Mouse (Mus musculus) liver, embryonic 16.5 days (tissue): Measurements from ENCODE around the gene Zyx. TPM values are rescaled to one million over a fixed set of nuclear protein-coding genes. Genes with fewer than 3 reads are reported as not detected.

Source experiments
- ATAC-seq: fragments of 200-750 bp; cut with Nextera tagmentation; 2 replicates; pipeline ENCODE4 v1.8.0; 2017; ENCODE audit warnings: low read depth, mild to moderate bottlenecking, moderate number of reproducible peaks, moderate library complexity
- H3K27ac ChIP-seq: fragments of 300-500 bp; sonication (generic); 2 replicates; pipeline ENCODE4 v1.5.1; 2014; ENCODE audit warnings: mild to moderate bottlenecking, low read length
- H3K27me3 ChIP-seq: fragments of 300-500 bp; sonication (generic); 2 replicates; pipeline ENCODE4 v1.6.1; 2014; ENCODE audit warnings: low read depth, low read length, mixed read lengths; ENCODE audit not compliant: control insufficient read depth, insufficient read depth
- H3K36me3 ChIP-seq: fragments of 300-500 bp; sonication (generic); 2 replicates; pipeline ENCODE4 v1.6.1; 2014; ENCODE audit warnings: mild to moderate bottlenecking; ENCODE audit not compliant: control insufficient read depth, insufficient read depth
- H3K4me1 ChIP-seq: fragments of 300-500 bp; sonication (generic); 2 replicates; pipeline ENCODE4 v1.6.1; 2014; ENCODE audit warnings: low read depth, low read length, mixed read lengths; ENCODE audit not compliant: control insufficient read depth
- H3K4me2 ChIP-seq: fragments of 300-500 bp; sonication (generic); 2 replicates; pipeline ENCODE4 v1.6.1; 2014; ENCODE audit warnings: low read depth, low read length, mixed read lengths
- H3K4me3 ChIP-seq: fragments of 300-500 bp; sonication (generic); 2 replicates; pipeline ENCODE4 v1.5.1; 2014; ENCODE audit warnings: low read depth, mild to moderate bottlenecking, low read length
- H3K9ac ChIP-seq: fragments of 300-500 bp; sonication (generic); 2 replicates; pipeline ENCODE4 v1.6.1; 2014; ENCODE audit warnings: low read depth, low read length
- H3K9me3 ChIP-seq: fragments of 300-500 bp; sonication (generic); replicated peaks from 2 replicates; pipeline ENCODE4 v1.6.1; 2016; ENCODE audit warnings: low read length; ENCODE audit not compliant: control insufficient read depth
- WGBS: fragments of 180-500 bp; shearing (Covaris S2); extraction: QIAGEN DNeasy Blood & Tissue Kit; methylation state at CpG from one replicate; pipeline ENCODE4 v1.1.7; 2014; ENCODE audit not compliant: insufficient replicate concordance; 5-methylcytosine and 5-hydroxymethylcytosine counted together
- polyA plus RNA-seq: library from polyadenylated mRNA; unstranded; fragments of >200 nt; fragmentation: Nextera tagmentation; extraction: Ambion mirVana; gene quantifications from 2 replicates; pipeline ENCODE4 v1.2.1, GENCODE M21; 2015

The Zyx gene
- polyA plus RNA-seq, 1 experiment from 2014 or later = 43.2 TPM

DNA sequence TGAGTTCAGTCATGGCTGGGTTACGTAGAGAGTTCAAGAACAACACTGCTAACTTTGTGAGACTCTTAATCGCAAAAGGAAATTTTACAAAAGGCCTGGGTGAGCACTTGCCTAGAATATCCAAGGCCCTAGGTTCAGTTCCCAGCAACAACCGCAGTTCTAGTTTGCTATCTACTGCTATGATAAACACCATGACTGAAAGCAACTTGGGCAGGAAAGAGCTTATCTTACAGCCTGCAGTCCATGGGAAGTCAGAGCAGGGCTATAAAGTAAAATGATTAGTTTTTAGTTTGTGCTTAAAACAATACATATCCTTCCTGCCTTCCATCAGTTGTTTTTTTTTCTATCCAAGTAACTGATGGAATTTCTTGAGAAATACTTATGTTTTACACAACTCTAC is 22.9 kb upstream of the Zyx start:
- Histone ChIP-seq H3K4me2 (no peak overlapping the region), H3K27me3 (peaks cover 45% of the 10 kb centered on the region), H3K4me1 (no peaks in the 10 kb centered on the region; the same call in 1 of the 2 replicates), H3K27ac (no peak overlapping the region), H3K9me3 (no peaks in the 10 kb centered on the region), H3K36me3 (no peaks in the 10 kb centered on the region), H3K4me3 (no peak overlapping the region), H3K9ac (no peak overlapping the region)
- 40% methylated on average over 3 of the region's 3 CpGs for WGBS
- no peak for ATAC-seq

DNA sequence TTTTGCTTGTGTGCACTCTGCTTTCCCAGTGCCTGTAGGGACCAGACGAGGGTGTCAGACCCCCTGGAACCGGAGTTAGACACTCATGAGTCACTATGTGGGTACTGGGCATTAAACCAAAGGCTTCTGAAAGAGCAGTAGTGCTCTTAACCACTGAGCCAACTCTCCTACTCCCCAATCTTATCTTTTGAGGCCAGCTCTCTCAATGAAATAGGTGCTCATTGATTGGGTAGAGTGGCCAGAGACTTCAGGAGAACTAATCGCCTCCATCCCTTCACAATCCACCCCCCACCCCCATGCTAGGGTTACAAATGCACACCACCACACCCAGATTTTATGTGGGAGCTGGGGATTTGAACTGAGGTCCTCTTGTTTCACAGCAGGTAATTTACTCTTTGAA is 20.7 kb upstream of the Zyx start:
- Histone ChIP-seq H3K4me3 (no peak overlapping the region), H3K9ac (no peak overlapping the region), H3K4me2 (no peak overlapping the region), H3K36me3 (no peaks in the 10 kb centered on the region), H3K9me3 (no peaks in the 10 kb centered on the region), H3K4me1 (no peaks in the 10 kb centered on the region; the same call in 1 of the 2 replicates), H3K27me3 (peaks cover 23% of the 10 kb centered on the region), H3K27ac (no peak overlapping the region)
- WGBS = 30% methylated on average over 3 of the region's 3 CpGs
- ATAC-seq = no peak

DNA sequence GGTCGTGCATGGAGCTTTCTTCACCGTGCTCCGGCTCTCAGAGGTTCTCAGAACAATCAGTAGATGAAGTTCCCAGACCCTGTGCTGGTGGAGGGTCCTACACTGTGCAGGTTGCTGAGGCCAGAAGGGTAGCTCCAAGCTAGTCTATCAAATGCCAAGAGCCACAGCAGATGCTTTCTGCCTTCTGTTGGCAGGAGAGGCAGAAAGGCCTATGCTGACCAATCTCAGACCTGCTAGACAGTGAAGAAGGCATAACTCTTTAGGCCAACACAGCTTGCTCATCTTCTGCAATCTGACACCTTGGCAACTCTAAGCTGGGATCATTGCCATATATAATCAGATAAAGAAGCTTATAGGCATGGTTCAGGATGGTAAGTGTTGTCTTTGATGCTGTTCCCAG is 19.2 kb upstream of the Zyx start:
- Histone ChIP-seq H3K36me3 (no peaks in the 10 kb centered on the region), H3K4me2 (no peak overlapping the region), H3K4me3 (no peak overlapping the region), H3K9me3 (no peaks in the 10 kb centered on the region), H3K4me1 (no peaks in the 10 kb centered on the region), H3K27ac (no peak overlapping the region), H3K9ac (no peak overlapping the region), H3K27me3 (peaks cover 8% of the 10 kb centered on the region)
- no peak for ATAC-seq
- 62% methylated on average over 3 of the region's 3 CpGs for WGBS

DNA sequence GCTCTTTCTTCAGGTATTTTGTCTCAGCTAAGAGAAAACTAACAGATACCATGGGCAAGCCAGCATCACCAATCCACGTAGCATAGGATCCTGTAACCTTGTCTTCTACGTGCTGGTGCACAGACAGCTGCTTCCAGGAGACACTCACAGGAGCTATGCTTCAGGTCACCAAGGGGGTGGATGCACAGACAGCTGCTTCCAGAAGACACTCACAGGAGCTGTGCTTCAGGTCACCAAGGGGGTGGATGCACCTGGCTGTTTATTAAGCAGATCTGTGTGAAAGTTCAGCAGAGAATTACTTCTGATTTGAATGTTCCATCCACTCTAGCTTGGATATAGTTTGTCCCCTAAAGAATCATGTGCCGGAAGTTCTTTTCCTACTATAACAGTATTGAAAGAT is 18.5 kb upstream of the Zyx start:
- H3K27me3 ChIP-seq = peaks cover under 1% of the 10 kb centered on the region; the same call in 1 of the 2 replicates
- 68% methylated on average over 3 of the region's 3 CpGs for WGBS
- H3K9ac ChIP-seq = no peak overlapping the region
- H3K4me1 ChIP-seq = no peaks in the 10 kb centered on the region
- no peak overlapping the region for H3K4me2 ChIP-seq
- no peak overlapping the region for H3K27ac ChIP-seq
- no peak overlapping the region for H3K4me3 ChIP-seq
- no peak for ATAC-seq
- no peaks in the 10 kb centered on the region for H3K36me3 ChIP-seq
- no peaks in the 10 kb centered on the region for H3K9me3 ChIP-seq

DNA sequence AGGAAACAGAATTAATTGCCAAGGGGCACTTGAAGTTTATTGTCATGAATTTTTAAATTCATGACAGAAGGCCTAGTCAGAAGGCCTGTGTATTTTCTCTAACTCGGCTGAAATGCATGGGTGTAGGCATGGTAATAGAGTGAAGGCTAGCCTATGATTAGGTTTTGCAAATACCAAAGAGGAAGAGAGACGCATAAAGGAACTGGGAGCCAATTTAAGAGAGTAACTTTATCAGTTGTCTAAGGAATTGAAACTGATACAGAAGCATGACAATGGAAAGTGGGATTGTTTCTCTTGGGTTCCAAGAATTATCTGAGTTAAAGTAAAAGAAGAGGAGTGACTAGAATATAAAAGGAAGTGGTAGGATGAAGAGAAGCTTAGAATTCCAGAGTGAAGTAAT is 10.2 kb upstream of the Zyx start:
- no peak overlapping the region for H3K4me2 ChIP-seq
- H3K4me3 ChIP-seq = no peak overlapping the region
- no peak overlapping the region for H3K9ac ChIP-seq
- H3K36me3 ChIP-seq = no peaks in the 10 kb centered on the region
- no peaks in the 10 kb centered on the region for H3K4me1 ChIP-seq
- H3K9me3 ChIP-seq = no peaks in the 10 kb centered on the region
- ATAC-seq = no peak
- no peaks in the 10 kb centered on the region for H3K27me3 ChIP-seq
- 57% methylated on average over 2 of the region's 2 CpGs for WGBS
- no peak overlapping the region for H3K27ac ChIP-seq

DNA sequence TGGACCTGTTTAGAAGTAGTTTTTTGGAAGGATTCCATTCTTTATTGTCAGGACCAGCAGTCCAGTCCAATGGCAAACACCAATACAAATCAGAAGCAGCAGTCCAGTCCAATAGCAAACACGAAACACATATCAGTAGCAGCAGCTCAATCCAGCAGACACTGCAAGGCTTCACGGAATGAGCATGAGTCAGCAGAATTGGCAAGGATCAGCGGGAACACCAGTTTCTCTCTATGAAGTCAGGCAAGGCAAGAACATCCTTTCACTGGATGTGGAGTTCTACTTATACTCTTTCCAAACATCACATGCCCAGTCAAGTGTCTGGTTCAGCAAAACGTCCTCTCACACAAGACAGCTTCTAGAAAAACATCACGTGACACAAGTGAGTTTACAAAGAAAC is 9.4 kb upstream of the Zyx start:
- H3K4me3 ChIP-seq = no peak overlapping the region
- no peaks in the 10 kb centered on the region for H3K4me1 ChIP-seq
- ATAC-seq = no peak
- no peaks in the 10 kb centered on the region for H3K36me3 ChIP-seq
- no peak overlapping the region for H3K4me2 ChIP-seq
- H3K27me3 ChIP-seq = no peaks in the 10 kb centered on the region
- no peak overlapping the region for H3K27ac ChIP-seq
- no peaks in the 10 kb centered on the region for H3K9me3 ChIP-seq
- WGBS = 59% methylated on average over 5 of the region's 5 CpGs
- no peak overlapping the region for H3K9ac ChIP-seq

DNA sequence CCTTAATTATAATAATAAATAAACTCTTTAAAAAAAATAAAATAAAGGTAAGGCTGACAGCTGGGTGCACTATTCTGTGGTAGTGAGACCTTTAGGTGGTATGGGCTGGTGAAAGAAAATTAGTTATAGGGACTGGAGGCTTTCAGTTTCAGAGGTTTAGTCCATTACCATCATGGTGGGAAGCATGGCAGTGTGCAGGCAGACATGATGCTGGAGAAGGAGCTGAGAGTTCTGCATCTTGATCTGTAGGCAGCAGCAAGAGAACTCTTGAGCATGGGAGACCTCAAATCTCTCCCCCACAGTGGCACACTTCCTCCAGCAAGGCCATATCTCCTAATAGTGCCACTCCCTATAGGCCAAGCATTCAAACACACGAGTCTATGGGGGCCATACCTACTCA is 7.3 kb upstream of the Zyx start:
- Histone ChIP-seq H3K4me1 (no peaks in the 10 kb centered on the region), H3K9me3 (no peaks in the 10 kb centered on the region), H3K9ac (no peak overlapping the region), H3K4me3 (no peak overlapping the region), H3K27ac (no peak overlapping the region), H3K4me2 (no peak overlapping the region), H3K36me3 (no peaks in the 10 kb centered on the region), H3K27me3 (no peaks in the 10 kb centered on the region)
- 24% methylated on average over 1 of the region's 1 CpGs for WGBS
- no peak for ATAC-seq

DNA sequence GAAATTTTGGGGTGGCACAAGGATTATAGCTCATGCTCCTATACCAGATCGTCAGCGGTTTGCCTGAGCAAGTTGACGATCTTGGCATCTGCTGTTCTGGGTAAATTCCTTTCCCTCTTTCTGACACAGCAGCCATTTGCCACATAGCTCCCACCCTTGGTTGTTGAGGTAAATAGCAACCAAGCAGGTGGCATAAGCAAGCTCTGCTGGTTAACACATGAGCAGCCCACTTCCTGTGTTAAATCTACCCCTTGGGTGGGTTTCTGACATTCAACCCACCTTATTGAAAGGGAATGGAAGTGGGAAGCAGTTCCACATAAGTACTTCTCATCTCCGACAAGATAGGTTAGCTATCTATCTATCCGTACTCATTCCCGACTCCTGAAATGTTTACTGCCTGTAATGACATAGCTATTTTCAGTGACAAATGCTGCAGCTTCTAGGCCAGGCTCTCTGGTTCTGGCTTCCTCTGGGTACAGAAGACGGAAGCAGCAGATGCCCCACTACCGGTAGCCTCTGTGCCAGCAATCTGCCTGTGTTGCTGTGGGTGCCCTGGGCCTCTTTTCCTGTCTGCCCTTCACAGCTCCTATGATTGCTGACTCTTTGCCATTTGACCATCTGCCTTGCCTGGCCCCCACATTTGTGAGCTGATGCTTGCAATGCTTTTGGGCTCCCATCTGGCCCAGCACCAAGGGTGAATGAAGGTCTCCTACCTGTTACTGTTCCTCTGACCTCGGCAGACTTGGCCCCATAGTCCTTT is 5.9 kb upstream of the Zyx start:
- ATAC-seq = no peak
- WGBS = 55% methylated on average over 9 of the region's 9 CpGs

DNA sequence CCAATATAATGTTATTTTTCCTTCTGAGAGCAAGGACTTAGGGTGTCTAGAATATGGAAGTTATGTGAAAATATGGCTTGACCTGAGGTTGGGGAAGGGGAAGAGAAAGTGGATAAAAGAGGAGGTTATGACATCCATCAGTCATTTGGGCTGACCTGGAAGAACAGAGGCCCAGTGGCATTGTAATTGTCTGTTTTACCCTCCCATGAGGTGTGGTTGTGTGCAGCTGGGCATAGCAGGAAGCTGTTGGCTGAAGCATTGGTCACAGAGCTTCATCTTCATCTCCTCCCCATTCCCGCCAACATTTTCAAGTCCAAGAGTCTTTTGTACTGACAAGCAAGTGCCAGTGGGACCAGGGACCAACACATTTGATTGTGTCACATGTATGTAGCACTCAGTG is 5.2 kb upstream of the Zyx start:
- ATAC-seq = no peak
- H3K36me3 ChIP-seq = no peaks in the 10 kb centered on the region
- H3K4me2 ChIP-seq = no peak overlapping the region
- no peak overlapping the region for H3K27ac ChIP-seq
- H3K27me3 ChIP-seq = no peaks in the 10 kb centered on the region
- no peaks in the 10 kb centered on the region for H3K9me3 ChIP-seq
- no peak overlapping the region for H3K9ac ChIP-seq
- no peaks in the 10 kb centered on the region for H3K4me1 ChIP-seq
- no peak overlapping the region for H3K4me3 ChIP-seq
- 35% methylated on average over 1 of the region's 1 CpGs for WGBS

More for the DNA sequence above, 5.9 kb upstream of the Zyx start:
- no peak overlapping the region for H3K27ac ChIP-seq
- no peaks in the 10 kb centered on the region for H3K27me3 ChIP-seq
- no peak overlapping the region for H3K4me2 ChIP-seq
- H3K4me3 ChIP-seq = no peak overlapping the region
- H3K9me3 ChIP-seq = no peaks in the 10 kb centered on the region
- H3K4me1 ChIP-seq = no peaks in the 10 kb centered on the region
- no peak overlapping the region for H3K9ac ChIP-seq
- H3K36me3 ChIP-seq = no peaks in the 10 kb centered on the region
